Mouse (Mus musculus): ENCODE results near the gene Ilkap. TPM values are rescaled to one million over a fixed set of nuclear protein-coding genes. Genes with fewer than 3 reads are reported as not detected.

The Ilkap gene
- total RNA-seq (2014; rRNA removed) (66.7 and 66.9 TPM in 2 replicates), polyA plus RNA-seq (2015; fragmentation: Nextera tagmentation; extraction: Ambion mirVana) (119 and 120 TPM in 2 replicates)

DNA sequence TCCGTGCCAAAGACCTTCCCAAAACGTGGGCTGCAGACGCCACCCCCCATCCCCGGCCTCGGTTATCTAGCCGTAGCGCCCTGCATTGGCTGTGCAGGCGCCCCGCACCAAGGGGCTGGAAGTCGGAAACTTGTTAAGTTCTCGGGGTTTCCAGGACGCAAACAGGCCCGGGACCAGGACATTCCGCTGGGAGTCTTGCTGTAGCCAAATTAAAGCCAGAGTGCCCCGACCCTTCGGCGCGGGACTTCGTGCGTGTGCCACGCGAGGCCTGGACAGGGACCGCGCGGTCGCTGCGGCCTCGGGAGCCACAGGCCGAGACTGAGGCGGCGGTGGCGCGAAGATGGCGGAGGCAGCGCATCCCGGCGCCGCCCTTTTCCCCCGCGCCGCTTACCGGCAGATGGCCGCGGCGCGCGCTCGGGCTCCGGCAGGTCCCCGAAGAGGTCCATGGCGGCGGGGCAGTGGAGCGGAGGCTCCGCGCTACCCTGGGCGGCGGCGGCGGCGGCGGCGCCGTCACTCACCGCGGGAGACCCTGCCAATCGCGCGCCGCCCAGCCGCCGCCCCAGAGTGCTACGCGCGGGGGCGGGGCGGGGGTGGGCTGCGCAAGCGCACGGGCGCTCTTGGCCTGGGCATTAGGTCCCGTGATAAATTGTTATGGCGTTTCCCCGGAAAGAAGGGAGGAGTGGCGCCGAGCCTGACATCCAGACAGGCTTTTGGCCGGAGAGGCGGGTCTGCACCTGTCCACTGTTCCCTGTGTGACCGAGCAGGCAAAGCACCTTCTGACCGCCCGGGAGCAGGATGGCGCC lies at the start of gene Ilkap:
Gene Ilkap (minus strand): TSS at position 556 of the 803 bp plus-strand sequence.
- no peak for TF ChIP-seq CTCF (IDR thresholded peaks at IDR 0.05; ENCODE audit: low read depth)
- ATAC-seq (peak; percentile 96), DNase-seq (ENCODE audit: low spot score) (peak; percentile 94)
- Histone ChIP-seq H3K9ac (replicated peaks; ENCODE audit: low read length) (peak within 1 kb of the TSS; percentile 85), H3K4me2 (ENCODE audit: low read depth, low read length) (peak within 1 kb of the TSS; percentile 93), H3K4me3 (ENCODE audit: low read length) (peak within 1 kb of the TSS; percentile 62), H3K4me1 (ENCODE audit: insufficient read depth, low read length) (peaks cover 16% of the 10 kb centered on the region; the same call in 1 of the 2 replicates), H3K9me3 (ENCODE audit: low read length) (no peaks in the 10 kb centered on the region), H3K27ac (peak within 1 kb of the TSS; percentile 91), H3K27me3 (ENCODE audit: insufficient read depth, low read length) (no peaks in the 10 kb centered on the region), H3K36me3 (ENCODE audit: insufficient read depth, low read length) (no peaks in the 10 kb centered on the region)
- under 1% methylated on average over 77 of the region's 91 CpGs for WGBS

- Histone ChIP-seq H3K27ac (peak overlapping the region; percentile 49; the same call in 1 of the 2 replicates), H3K4me1 (ENCODE audit: insufficient read depth, low read length) (no peaks in the 10 kb centered on the region), H3K9me3 (ENCODE audit: low read length) (no peaks in the 10 kb centered on the region), H3K9ac (replicated peaks; ENCODE audit: low read length) (no peak overlapping the region), H3K27me3 (ENCODE audit: insufficient read depth, low read length) (no peaks in the 10 kb centered on the region), H3K36me3 (ENCODE audit: insufficient read depth, low read length) (peaks cover 60% of the 10 kb centered on the region), H3K4me2 (ENCODE audit: low read depth, low read length) (no peak overlapping the region), H3K4me3 (ENCODE audit: low read length) (no peak overlapping the region)
- ATAC-seq (no peak), DNase-seq (ENCODE audit: low spot score) (no peak)
- no peak for TF ChIP-seq CTCF (IDR thresholded peaks at IDR 0.05; ENCODE audit: low read depth)
- WGBS, result 80% methylated on average over 4 of the region's 4 CpGs
Measured at GRCm38 (mm10) chr1:91446511-91446910, 47.9 kb upstream of the Ilkap start.

- Histone ChIP-seq H3K27me3 (ENCODE audit: insufficient read depth, low read length) (no peaks in the 10 kb centered on the region), H3K9me3 (ENCODE audit: low read length) (no peaks in the 10 kb centered on the region), H3K4me2 (ENCODE audit: low read depth, low read length) (no peak overlapping the region), H3K36me3 (ENCODE audit: insufficient read depth, low read length) (peaks cover 61% of the 10 kb centered on the region), H3K27ac (peak overlapping the region; percentile 49), H3K4me3 (ENCODE audit: low read length) (no peak overlapping the region), H3K9ac (replicated peaks; ENCODE audit: low read length) (no peak overlapping the region), H3K4me1 (ENCODE audit: insufficient read depth, low read length) (no peaks in the 10 kb centered on the region)
- DNase-seq (ENCODE audit: low spot score) (peak; percentile 68), ATAC-seq (no peak)
- no peak for TF ChIP-seq CTCF (IDR thresholded peaks at IDR 0.05; ENCODE audit: low read depth)
- WGBS, result 53% methylated on average over 8 of the region's 8 CpGs
Measured at GRCm38 (mm10) chr1:91446060-91446459, 47.4 kb upstream of the Ilkap start.

- Histone ChIP-seq H3K4me1 (ENCODE audit: insufficient read depth, low read length) (no peaks in the 10 kb centered on the region), H3K9ac (replicated peaks; ENCODE audit: low read length) (no peak overlapping the region), H3K4me2 (ENCODE audit: low read depth, low read length) (no peak overlapping the region), H3K4me3 (ENCODE audit: low read length) (no peak overlapping the region), H3K27me3 (ENCODE audit: insufficient read depth, low read length) (no peaks in the 10 kb centered on the region), H3K9me3 (ENCODE audit: low read length) (no peaks in the 10 kb centered on the region), H3K27ac (peak overlapping the region; percentile 49; the same call in 1 of the 2 replicates), H3K36me3 (ENCODE audit: insufficient read depth, low read length) (peaks cover 66% of the 10 kb centered on the region)
- no peak for TF ChIP-seq CTCF (IDR thresholded peaks at IDR 0.05; ENCODE audit: low read depth)
- WGBS, result 87% methylated on average over 17 of the region's 17 CpGs
- DNase-seq (ENCODE audit: low spot score) (no peak), ATAC-seq (no peak)
Measured at GRCm38 (mm10) chr1:91444841-91445830, 46.5 kb upstream of the Ilkap start.

DNA sequence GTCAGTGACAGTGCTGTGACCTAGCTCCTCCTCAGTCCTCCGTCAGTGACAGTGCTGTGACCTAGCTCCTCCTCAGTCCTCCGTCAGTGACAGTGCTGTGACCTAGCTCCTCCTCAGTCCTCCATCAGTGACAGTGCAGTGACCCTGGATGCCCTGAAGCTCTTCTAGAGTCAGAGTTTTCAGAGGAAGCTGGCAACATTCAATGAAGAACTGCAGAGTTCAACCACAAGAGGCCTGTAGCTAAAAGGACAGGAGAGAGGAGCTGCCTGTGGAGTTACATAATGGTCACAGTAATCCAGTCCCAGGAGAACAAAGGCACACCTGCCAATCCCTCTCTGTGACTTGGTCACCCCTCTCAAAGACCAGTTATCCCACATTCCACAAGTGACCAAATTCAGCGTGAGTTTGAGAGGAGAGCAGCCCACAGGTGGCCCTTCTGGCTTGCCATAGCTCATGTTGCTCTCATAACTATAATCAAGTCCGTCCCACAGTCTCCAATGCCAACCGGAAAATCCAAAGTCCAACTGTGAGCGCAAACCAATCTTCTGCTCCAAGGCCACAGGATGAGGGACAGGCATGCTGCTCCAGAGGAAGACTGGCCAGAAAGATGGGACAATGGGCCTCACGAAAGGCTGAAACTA lies 43.9 kb upstream of the Ilkap start:
- DNase-seq (ENCODE audit: low spot score) (no peak), ATAC-seq (no peak)
- Histone ChIP-seq H3K27me3 (ENCODE audit: insufficient read depth, low read length) (no peaks in the 10 kb centered on the region), H3K27ac (no peak overlapping the region), H3K9ac (replicated peaks; ENCODE audit: low read length) (no peak overlapping the region), H3K9me3 (ENCODE audit: low read length) (no peaks in the 10 kb centered on the region), H3K4me2 (ENCODE audit: low read depth, low read length) (no peak overlapping the region), H3K36me3 (ENCODE audit: insufficient read depth, low read length) (peaks cover 55% of the 10 kb centered on the region), H3K4me3 (ENCODE audit: low read length) (no peak overlapping the region), H3K4me1 (ENCODE audit: insufficient read depth, low read length) (no peaks in the 10 kb centered on the region)
- 67% methylated on average over 6 of the region's 7 CpGs for WGBS
- no peak for TF ChIP-seq CTCF (IDR thresholded peaks at IDR 0.05; ENCODE audit: low read depth)

- 93% methylated on average over 3 of the region's 3 CpGs for whole genome bisulfite sequencing
- no peak overlapping the region for H3K4me3 ChIP-seq (ENCODE audit: low read length)
- H3K9me3 ChIP-seq (ENCODE audit: low read length), result no peaks in the 10 kb centered on the region
- TF ChIP-seq CTCF (IDR thresholded peaks at IDR 0.05; ENCODE audit: low read depth), result no peak
- DNase-seq (ENCODE audit: low spot score), result no peak
- no peak overlapping the region for H3K27ac ChIP-seq
- H3K27me3 ChIP-seq (ENCODE audit: insufficient read depth, low read length), result no peaks in the 10 kb centered on the region
- no peaks in the 10 kb centered on the region for H3K4me1 ChIP-seq (ENCODE audit: insufficient read depth, low read length)
- no peak overlapping the region for H3K4me2 ChIP-seq (ENCODE audit: low read depth, low read length)
- ATAC-seq, result no peak
- H3K36me3 ChIP-seq (ENCODE audit: insufficient read depth, low read length), result peaks cover 49% of the 10 kb centered on the region
- no peak overlapping the region for H3K9ac ChIP-seq (replicated peaks; ENCODE audit: low read length)
Measured at GRCm38 (mm10) chr1:91441855-91442254, 43.2 kb upstream of the Ilkap start.

Data from hindbrain, postnatal 0 days (tissue).